Mouse (Mus musculus) liver, adult 10 weeks (tissue): ENCODE measurements around the gene Hspb9. TPM values are rescaled to one million over a fixed set of nuclear protein-coding genes. Genes with fewer than 3 reads are reported as not detected.

Source experiments
- polyA plus RNA-seq: library from polyadenylated mRNA; stranded (reverse); fragments of 350-450 nt; fragmentation: Illumina TruSeq; extraction: RNeasy Lipid Tissue Mini Kit (QIAGEN cat#74804); gene quantifications from one replicate; pipeline ENCODE4 v1.2.3, GENCODE M21; 2014; ENCODE audit warnings: low read depth, low replicate concordance

The Hspb9 gene
- not detected for polyA plus RNA-seq

GRCm38 (mm10) chr11:100713735-100714533, at the start of gene Hspb9:
Gene Hspb9 (plus strand): TSS chr11:100713850.

GRCm38 (mm10) chr11:100692164-100692616, 21.5 kb upstream of the Hspb9 start, which contains the start of gene Zfp385c:
Gene Zfp385c (minus strand): TSS chr11:100692455.

GRCm38 (mm10) chr11:100703851-100704531, 9.7 kb upstream of the Hspb9 start, which contains the start of gene Dhx58:
Gene Dhx58 (minus strand): TSS chr11:100704271.

GRCm38 (mm10) chr11:100711783-100712615, 1.7 kb upstream of the Hspb9 start, which contains the start of gene Kat2a:
Gene Kat2a (minus strand): TSS chr11:100712465.

GRCm38 (mm10) chr11:100738066-100738604, 24.5 kb downstream of the Hspb9 start, which contains the start of gene Rab5c:
Gene Rab5c (minus strand): TSS chr11:100738215.

GRCm38 (mm10) chr11:100759611-100760233, 46.1 kb downstream of the Hspb9 start, which contains the start of gene Kcnh4:
Gene Kcnh4 (minus strand): TSS chr11:100759942.

GRCm38 (mm10) chr11:100762831-100763230, 49.2 kb downstream of the Hspb9 start, which contains the start of gene Hcrt:
Gene Hcrt (minus strand): TSS chr11:100762931.

Other genes with a start within 250 kb of the Hspb9 start
- 1.7 TPM for gene Klhl11, start 241.1 kb upstream of the Hspb9 start, polyA plus RNA-seq
- gene Acly, start 185.8 kb upstream of the Hspb9 start, polyA plus RNA-seq, result 70.6 TPM
- not detected for gene Ttc25, start 168.2 kb upstream of the Hspb9 start, polyA plus RNA-seq
- gene Cnp, start 138.9 kb upstream of the Hspb9 start, polyA plus RNA-seq, result 3.5 TPM
- gene Nkiras2, start 94.6 kb upstream of the Hspb9 start, polyA plus RNA-seq, result 2.1 TPM
- gene Dnajc7, start 93.7 kb upstream of the Hspb9 start, polyA plus RNA-seq, result 75.5 TPM
- gene Zfp385c, start 21.4 kb upstream of the Hspb9 start, polyA plus RNA-seq, result not detected
- gene Dhx58, start 9.6 kb upstream of the Hspb9 start, polyA plus RNA-seq, result 4.0 TPM
- gene Kat2a, start 1.4 kb upstream of the Hspb9 start, polyA plus RNA-seq, result 1.1 TPM
- gene Rab5c, start 24.4 kb downstream of the Hspb9 start, polyA plus RNA-seq, result 26.6 TPM
- gene Kcnh4, start 46.1 kb downstream of the Hspb9 start, polyA plus RNA-seq, result not detected
- not detected for gene Hcrt, start 49.1 kb downstream of the Hspb9 start, polyA plus RNA-seq
- 2.0 TPM for gene Ghdc, start 57.1 kb downstream of the Hspb9 start, polyA plus RNA-seq
- 12.6 TPM for gene Stat5b, start 136.9 kb downstream of the Hspb9 start, polyA plus RNA-seq
- 3.6 TPM for gene Stat5a, start 145.5 kb downstream of the Hspb9 start, polyA plus RNA-seq
- gene Stat3, start 225.7 kb downstream of the Hspb9 start, polyA plus RNA-seq, result 25.1 TPM